Mouse (Mus musculus): ENCODE results near the gene Zfp523.

- TF ChIP-seq CTCF (IDR thresholded peaks at IDR 0.05; ENCODE audit: borderline replicate concordance, extremely low read depth, insufficient read depth, insufficient read length) (peak; percentile 97), POLR2A (IDR thresholded peaks at IDR 0.05; ENCODE audit: borderline replicate concordance, extremely low read depth, insufficient read depth, insufficient read length, poor library complexity, severe bottlenecking) (peak; percentile 53; the same call in 1 of the 2 replicates)
Measured at GRCm38 (mm10) chr17:28232475-28233060, 55.6 kb downstream of the Zfp523 start, which contains the start of gene Ppard.

All from brain, embryonic 14.5 days (tissue).